Mouse (Mus musculus) neural tube, embryonic 15.5 days (tissue): ENCODE data around the gene Atf7. TPM values are rescaled to one million over a fixed set of nuclear protein-coding genes. Genes with fewer than 3 reads are reported as not detected.

Source experiments
- microRNA counts: library from miRNA; unstranded; fragments of <30 nt; microRNA quantifications from one replicate; lab custom pipeline; 2016
- microRNA-seq: library from miRNA; unstranded; fragments of <30 nt; microRNA quantifications from one replicate; pipeline ENCODE4, GENCODE M21; 2017
- polyA plus RNA-seq: library from polyadenylated mRNA; unstranded; fragments of >200 nt; fragmentation: Nextera tagmentation; extraction: Ambion mirVana; gene quantifications from 2 replicates; pipeline ENCODE4 v1.2.1, GENCODE M21; 2015

Gene Atf7
- polyA plus RNA-seq, 1 experiment from 2014 or later: 16.6 TPM

MicroRNAs encoded within 50 kb of the gene (microRNA counts, 519-probe panel; counts per million panel counts)
- 1,780 counts per million, percentile 30 among the panel's probes with 10 or more counts for microRNA mmu-miR-688 (lab: Ali Mortazavi, UCI)

Small RNAs within 50 kb of the gene (microRNA-seq; reads per million reads assigned to microRNA genes)
- gene Mir688: 0.52 reads per million

Other genes starting within 250 kb of the Atf7 start
- 3.0 and 3.9 TPM in 2 replicates for gene Sp1, start 219.3 kb downstream of the Atf7 start, polyA plus RNA-seq
- gene Amhr2, start 180.1 kb downstream of the Atf7 start, polyA plus RNA-seq: 0.83 and 1.1 TPM in 2 replicates
- gene Prr13, start 166.4 kb downstream of the Atf7 start, polyA plus RNA-seq: 80.9 and 87.7 TPM in 2 replicates
- 117 and 143 TPM in 2 replicates for gene Pcbp2, start 154.9 kb downstream of the Atf7 start, polyA plus RNA-seq
- 6.2 and 6.4 TPM in 2 replicates for gene Gm10337, start 121.7 kb downstream of the Atf7 start, polyA plus RNA-seq
- 49.1 and 57.4 TPM in 2 replicates for gene Map3k12, start 108.4 kb downstream of the Atf7 start, polyA plus RNA-seq
- gene Tarbp2, start 107.3 kb downstream of the Atf7 start, polyA plus RNA-seq: 93.7 and 98.4 TPM in 2 replicates
- gene Npff, start 100.5 kb downstream of the Atf7 start, polyA plus RNA-seq: 13.9 and 14.0 TPM in 2 replicates
- 0.50 TPM in 1 of 2 replicates, not detected in the other for gene Gm28047, start 397 bp downstream of the Atf7 start, polyA plus RNA-seq
- gene Atp5g2, start 46.9 kb upstream of the Atf7 start, polyA plus RNA-seq: 49.7 and 63.7 TPM in 2 replicates
- gene Calcoco1, start 96.7 kb upstream of the Atf7 start, polyA plus RNA-seq: 28.3 and 41.6 TPM in 2 replicates